Comparison of ENCODE assay signal across 8 mouse cellular contexts in genomic region chr15:81465016-81465660, GRCm38 (mm10). TPM values are rescaled to one million over a fixed set of nuclear protein-coding genes. Genes with fewer than 3 reads are reported as not detected.
DNase-seq lines count a peak whose midpoint lies in the region; ATAC-seq and TF ChIP-seq lines count a peak whose summit lies in the region.

No protein-coding gene starts in this region.

- peak overlapping the region; percentile 79 for H3K4me3 ChIP-seq in heart, embryonic 10.5 days
- peak overlapping the region; percentile 53 for H3K4me3 ChIP-seq in C2C12 (ENCODE audit: insufficient read depth, poor library complexity, severe bottlenecking)
- peak overlapping the region; percentile 57 for H3K4me3 ChIP-seq in forebrain, embryonic 13.5 days
- H3K4me3 ChIP-seq in liver, embryonic 14.5 days (ENCODE audit: insufficient read depth in 1 of 2, low read depth in 2 of 2, low read length in 2 of 2) = peak overlapping the region; percentile 69 to 71; a peak in 3 of 4 replicates

- DNase-seq in heart, embryonic 10.5 days (ENCODE audit: low spot score) = no peak
- no peak for DNase-seq in heart, adult 18-20 months
- no peak for DNase-seq in liver, embryonic 14.5 days (ENCODE audit: low read depth in 3 of 3, low spot score in 3 of 3)
- DNase-seq in urinary bladder, adult 2 months (ENCODE audit: low spot score) = no peak
- no peak for DNase-seq in cerebellum, postnatal 14 days

- TF ChIP-seq CTCF in C2C12 (IDR thresholded peaks at IDR 0.05; ENCODE audit: control insufficient read depth, insufficient read depth, insufficient read length) = no peak
- no peak for TF ChIP-seq CTCF in liver, embryonic 14.5 days (IDR thresholded peaks at IDR 0.05; ENCODE audit: low read depth)

- WGBS in heart, embryonic 10.5 days = 76% methylated on average over 12 of the region's 12 CpGs
- 79% methylated on average over 12 of the region's 12 CpGs for WGBS in forebrain, embryonic 13.5 days
- 65% methylated on average over 12 of the region's 12 CpGs for WGBS in liver, embryonic 14.5 days (ENCODE audit: insufficient replicate concordance)

- H3K9ac ChIP-seq in forebrain, embryonic 13.5 days = peak overlapping the region; percentile 70
- H3K9ac ChIP-seq in liver, embryonic 14.5 days (replicated peaks) = peak overlapping the region; percentile 59

- ATAC-seq in forebrain, embryonic 13.5 days = no peak
- ATAC-seq in liver, embryonic 14.5 days (ENCODE audit: insufficient read depth) = no peak
- no peak for ATAC-seq in monocyte, adult 5-6 weeks (replicated peaks; ENCODE audit: insufficient number of reproducible peaks, low FRiP score, low TSS enrichment, poor library complexity, severe bottlenecking)

- peaks cover 29% of the 10 kb centered on the region for H3K79me3 ChIP-seq in C2C12 (ENCODE audit: low read depth)

- H3K4me1 ChIP-seq in heart, embryonic 10.5 days = peaks cover 14% of the 10 kb centered on the region
- H3K4me1 ChIP-seq in forebrain, embryonic 13.5 days = peaks cover 15% of the 10 kb centered on the region
- H3K4me1 ChIP-seq in liver, embryonic 14.5 days (replicated peaks; ENCODE audit: control insufficient read depth in 2 of 2, insufficient read depth in 2 of 2, low read length in 1 of 2) = peaks cover 13 to 18% of the 10 kb centered on the region in 2 experiments

- H3K27me3 ChIP-seq in heart, embryonic 10.5 days (ENCODE audit: insufficient read depth, poor library complexity, severe bottlenecking) = no peaks in the 10 kb centered on the region
- no peaks in the 10 kb centered on the region for H3K27me3 ChIP-seq in C2C12 (ENCODE audit: control insufficient read depth, insufficient read depth, insufficient read length)
- no peaks in the 10 kb centered on the region for H3K27me3 ChIP-seq in forebrain, embryonic 13.5 days
- H3K27me3 ChIP-seq in liver, embryonic 14.5 days (ENCODE audit: control insufficient read depth, insufficient read depth, low read length) = no peaks in the 10 kb centered on the region

- peak overlapping the region; percentile 92 for H3K27ac ChIP-seq in heart, embryonic 10.5 days
- peak overlapping the region; percentile 88 for H3K27ac ChIP-seq in forebrain, embryonic 13.5 days
- peak overlapping the region; percentile 61 for H3K27ac ChIP-seq in liver, embryonic 14.5 days

- peak overlapping the region; percentile 70 for H3K4me2 ChIP-seq in forebrain, embryonic 13.5 days
- H3K4me2 ChIP-seq in liver, embryonic 14.5 days (ENCODE audit: low read depth) = peak overlapping the region; percentile 88

- peaks cover 27% of the 10 kb centered on the region for H3K36me3 ChIP-seq in heart, embryonic 10.5 days
- H3K36me3 ChIP-seq in C2C12 (ENCODE audit: control insufficient read depth, insufficient read depth) = peaks cover 19% of the 10 kb centered on the region
- H3K36me3 ChIP-seq in forebrain, embryonic 13.5 days (ENCODE audit: poor library complexity, severe bottlenecking) = peaks cover 19% of the 10 kb centered on the region
- H3K36me3 ChIP-seq in liver, embryonic 14.5 days (replicated peaks; ENCODE audit: control insufficient read depth, insufficient read depth, low read depth) = peaks cover 14% of the 10 kb centered on the region

- no peak for TF ChIP-seq EP300 in liver, embryonic 14.5 days (IDR thresholded peaks at IDR 0.05; ENCODE audit: low read depth)

- H3K79me2 ChIP-seq in C2C12 (ENCODE audit: control insufficient read depth, insufficient read depth) = peaks cover 36% of the 10 kb centered on the region

- H3ac ChIP-seq in C2C12 (ENCODE audit: control insufficient read depth, insufficient read length, low read depth) = peak overlapping the region; percentile 88

- peaks cover 4% of the 10 kb centered on the region; the same call in 1 of the 2 replicates for H3K9me3 ChIP-seq in heart, embryonic 10.5 days
- peaks cover 5% of the 10 kb centered on the region; the same call in 1 of the 2 replicates for H3K9me3 ChIP-seq in forebrain, embryonic 13.5 days (replicated peaks)
- no peaks in the 10 kb centered on the region; the same call in 1 of the 2 replicates for H3K9me3 ChIP-seq in liver, embryonic 14.5 days (ENCODE audit: control insufficient read depth, low read length)

TF ChIP-seq in C2C12, 6 proteins besides CTCF, POLR2A, EP300 and RAD21:
- TF ChIP-seq USF1 (IDR thresholded peaks at IDR 0.05; ENCODE audit: low read depth) (no peak), FOSL1 (IDR thresholded peaks at IDR 0.05; ENCODE audit: insufficient read depth, low read length, poor library complexity, severe bottlenecking) (no peak), CEBPB (IDR thresholded peaks at IDR 0.05; ENCODE audit: low read depth) (no peak), MAX (IDR thresholded peaks at IDR 0.05) (no peak), MYOD1 (IDR thresholded peaks at IDR 0.05; ENCODE audit: control insufficient read depth, insufficient read length, low read depth) (no peak), MYOG (IDR thresholded peaks at IDR 0.05; ENCODE audit: control insufficient read depth, extremely low read depth, insufficient read length) (no peak)

RNA-seq across cellular contexts. Expression of gene Rbx1, which starts 1.0 kb away (rescaled TPM):
- polyA plus RNA-seq in heart, embryonic 10.5 days (2016; fragmentation: Nextera tagmentation; extraction: Ambion mirVana) = 461 and 481 TPM in 2 replicates
- 100 to 1,000 TPM; 113 to 130 TPM for total RNA-seq in heart, adult 18-20 months (2021)
- 275 TPM for polyA plus RNA-seq in C2C12 (2012; fragmentation: generic; extraction: Trizol)
- polyA plus RNA-seq in forebrain, embryonic 13.5 days (2015; fragmentation: Nextera tagmentation; extraction: Ambion mirVana) = 581 and 625 TPM in 2 replicates
- 44.1 and 81.7 TPM in 2 replicates for polyA plus RNA-seq in liver, embryonic 14.5 days (2012; rRNA removed)
- polyA plus RNA-seq in liver, embryonic 14.5 days (2014; fragmentation: Nextera tagmentation; extraction: Ambion mirVana) = 293 and 298 TPM in 2 replicates
- 152 and 157 TPM in 2 replicates for polyA plus RNA-seq in urinary bladder, adult 2 months (2012; rRNA removed)
- 121 to 126 TPM (median 122 TPM) in 3 replicates for total RNA-seq in monocyte, adult 5-6 weeks (2017)

RNA-seq across cellular contexts. Expression of gene Dnajb7, which starts 57.0 kb away (rescaled TPM):
- 1.5 and 1.7 TPM in 2 replicates for polyA plus RNA-seq in heart, embryonic 10.5 days (2016; fragmentation: Nextera tagmentation; extraction: Ambion mirVana)
- not detected for total RNA-seq in heart, adult 18-20 months (2021)
- 0.09 TPM for polyA plus RNA-seq in C2C12 (2012; fragmentation: generic; extraction: Trizol)
- 2.0 and 2.2 TPM in 2 replicates for polyA plus RNA-seq in forebrain, embryonic 13.5 days (2015; fragmentation: Nextera tagmentation; extraction: Ambion mirVana)
- polyA plus RNA-seq in liver, embryonic 14.5 days (2012; rRNA removed) = not detected in 2 replicates
- polyA plus RNA-seq in liver, embryonic 14.5 days (2014; fragmentation: Nextera tagmentation; extraction: Ambion mirVana) = 0.18 and 0.27 TPM in 2 replicates
- polyA plus RNA-seq in urinary bladder, adult 2 months (2012; rRNA removed) = 0.04 TPM in 1 of 2 replicates, not detected in the other
- 0.19 to 0.43 TPM in 2 of 3 replicates, not detected in the other for total RNA-seq in monocyte, adult 5-6 weeks (2017)
